Mouse (Mus musculus) cortical plate, adult 2 months (tissue): ENCODE measurements at regions not wholly inside any gene's neighbourhood (a gene's known extent, or its start where the extent isn't known, plus 50 kb on each side); places are given as distances from the start of the nearest gene placed in this dataset.

Experiments used
- CTCF ChIP-seq: fragments of 200-500 bp; IDR thresholded peaks from 2 replicates; pipeline ENCODE4 v1.5.1; 2011; ENCODE audit warnings: mild to moderate bottlenecking, control low read depth, low read length; ENCODE audit not compliant: insufficient read depth; ENCODE audit errors: extremely low read depth
- POLR2A ChIP-seq: fragments of 200-500 bp; IDR thresholded peaks from 2 replicates; pipeline ENCODE4 v1.6.1; 2011; ENCODE audit warnings: mild to moderate bottlenecking, low read length, control low read depth; ENCODE audit not compliant: insufficient read depth; ENCODE audit errors: extremely low read depth

DNA sequence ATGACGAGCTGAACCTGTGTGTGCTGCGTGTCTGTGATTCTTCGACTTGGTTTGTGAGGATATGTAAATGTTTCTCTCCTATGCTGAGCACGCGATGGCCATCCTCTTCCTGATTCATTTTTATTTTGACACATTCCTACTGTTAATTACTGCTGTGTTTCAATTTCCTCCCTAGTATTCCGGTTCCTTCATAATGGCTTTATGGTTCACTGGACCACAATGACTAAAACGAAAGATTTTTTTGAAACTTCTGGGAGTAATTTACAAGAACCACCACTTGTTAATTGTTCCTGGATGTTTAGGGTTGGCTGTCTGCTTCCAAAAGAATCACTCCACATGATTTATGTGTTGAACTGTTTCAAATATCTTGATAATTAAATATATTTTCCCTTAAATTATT, 537.4 kb upstream of the Mgmt start:
- TF ChIP-seq POLR2A = no peak
- TF ChIP-seq CTCF = no peak
